Mouse (Mus musculus): ENCODE data around the gene Dennd1a. TPM values are rescaled to one million over a fixed set of nuclear protein-coding genes. Genes with fewer than 3 reads are reported as not detected.

Gene Dennd1a
- polyA plus RNA-seq, 1 experiment from 2014 or later, result 18.3 TPM

GRCm38 (mm10) chr2:38219666-38220065 is 67.5 kb downstream of the Dennd1a start:
- no peak overlapping the region for H3K4me3 ChIP-seq
- H3K9me3 ChIP-seq (replicated peaks), result no peaks in the 10 kb centered on the region
- H3K36me3 ChIP-seq, result no peaks in the 10 kb centered on the region
- WGBS, result 88% methylated on average over 2 of the region's 2 CpGs
- H3K27me3 ChIP-seq (ENCODE audit: low read depth, poor library complexity, severe bottlenecking), result no peaks in the 10 kb centered on the region
- DNase-seq (ENCODE audit: low spot score), result no peak
- H3K4me1 ChIP-seq, result peaks cover 35% of the 10 kb centered on the region
- no peak overlapping the region for H3K27ac ChIP-seq

GRCm38 (mm10) chr2:38213041-38213440 is 74.1 kb downstream of the Dennd1a start:
- no peak for DNase-seq (ENCODE audit: low spot score)
- H3K27ac ChIP-seq, result no peak overlapping the region
- 53% methylated on average over 1 of the region's 1 CpGs for WGBS
- H3K27me3 ChIP-seq (ENCODE audit: low read depth, poor library complexity, severe bottlenecking), result no peaks in the 10 kb centered on the region
- H3K36me3 ChIP-seq, result peaks cover 4% of the 10 kb centered on the region; the same call in 1 of the 2 replicates
- H3K9me3 ChIP-seq (replicated peaks), result no peaks in the 10 kb centered on the region
- H3K4me3 ChIP-seq, result no peak overlapping the region
- no peaks in the 10 kb centered on the region for H3K4me1 ChIP-seq

- Histone ChIP-seq H3K27ac (no peak overlapping the region), H3K4me3 (no peak overlapping the region), H3K9me3 (replicated peaks) (no peaks in the 10 kb centered on the region), H3K27me3 (ENCODE audit: low read depth, poor library complexity, severe bottlenecking) (no peaks in the 10 kb centered on the region), H3K36me3 (peaks cover 4% of the 10 kb centered on the region; the same call in 1 of the 2 replicates), H3K4me1 (0 out of 2 replicates have a peak, but pooled peaks cover 3% of the 10 kb centered on the region)
- DNase-seq (ENCODE audit: low spot score), result no peak
- 97% methylated on average over 2 of the region's 2 CpGs for WGBS
Observed at GRCm38 (mm10) chr2:38211426-38211825, 75.8 kb downstream of the Dennd1a start.

- Histone ChIP-seq H3K36me3 (peaks cover 4% of the 10 kb centered on the region; the same call in 1 of the 2 replicates), H3K4me1 (0 out of 2 replicates have a peak, but pooled peaks cover 6% of the 10 kb centered on the region), H3K4me3 (no peak overlapping the region), H3K9me3 (replicated peaks) (no peaks in the 10 kb centered on the region), H3K27ac (no peak overlapping the region), H3K27me3 (ENCODE audit: low read depth, poor library complexity, severe bottlenecking) (no peaks in the 10 kb centered on the region)
- 88% methylated on average over 1 of the region's 1 CpGs for WGBS
- DNase-seq (ENCODE audit: low spot score), result no peak
Observed at GRCm38 (mm10) chr2:38207752-38208151, 79.4 kb downstream of the Dennd1a start.

- Histone ChIP-seq H3K9me3 (replicated peaks) (no peaks in the 10 kb centered on the region), H3K27ac (no peak overlapping the region), H3K4me3 (no peak overlapping the region), H3K4me1 (0 out of 2 replicates have a peak, but pooled peaks cover 6% of the 10 kb centered on the region), H3K27me3 (ENCODE audit: low read depth, poor library complexity, severe bottlenecking) (no peaks in the 10 kb centered on the region), H3K36me3 (peaks cover 4% of the 10 kb centered on the region; the same call in 1 of the 2 replicates)
- 75% methylated on average over 5 of the region's 5 CpGs for WGBS
- DNase-seq (ENCODE audit: low spot score), result no peak
Observed at GRCm38 (mm10) chr2:38205281-38205680, 81.9 kb downstream of the Dennd1a start.

- no peaks in the 10 kb centered on the region for H3K9me3 ChIP-seq (replicated peaks)
- H3K27me3 ChIP-seq (ENCODE audit: low read depth, poor library complexity, severe bottlenecking), result no peaks in the 10 kb centered on the region
- H3K36me3 ChIP-seq, result peaks cover 4% of the 10 kb centered on the region; the same call in 1 of the 2 replicates
- H3K4me1 ChIP-seq, result 0 out of 2 replicates have a peak, but pooled peaks cover 6% of the 10 kb centered on the region
- H3K27ac ChIP-seq, result no peak overlapping the region
- H3K4me3 ChIP-seq, result no peak overlapping the region
- DNase-seq (ENCODE audit: low spot score), result no peak
- WGBS, result 80% methylated on average over 2 of the region's 2 CpGs
Observed at GRCm38 (mm10) chr2:38204696-38205095, 82.5 kb downstream of the Dennd1a start.

GRCm38 (mm10) chr2:38198072-38198471 is 89.1 kb downstream of the Dennd1a start:
- Histone ChIP-seq H3K36me3 (no peaks in the 10 kb centered on the region), H3K27me3 (ENCODE audit: low read depth, poor library complexity, severe bottlenecking) (no peaks in the 10 kb centered on the region), H3K4me1 (peaks cover 11% of the 10 kb centered on the region; the same call in 1 of the 2 replicates), H3K27ac (no peak overlapping the region), H3K9me3 (replicated peaks) (no peaks in the 10 kb centered on the region), H3K4me3 (no peak overlapping the region)
- WGBS, result 94% methylated on average over 1 of the region's 1 CpGs
- DNase-seq (ENCODE audit: low spot score), result no peak

GRCm38 (mm10) chr2:38196199-38197060 is 90.8 kb downstream of the Dennd1a start:
- WGBS, result 76% methylated on average over 9 of the region's 9 CpGs
- H3K36me3 ChIP-seq, result no peaks in the 10 kb centered on the region

GRCm38 (mm10) chr2:38192007-38192406 is 95.2 kb downstream of the Dennd1a start:
- H3K27me3 ChIP-seq (ENCODE audit: low read depth, poor library complexity, severe bottlenecking), result no peaks in the 10 kb centered on the region
- peaks cover 10% of the 10 kb centered on the region; the same call in 1 of the 2 replicates for H3K4me1 ChIP-seq
- no peak overlapping the region for H3K27ac ChIP-seq
- no peak for DNase-seq (ENCODE audit: low spot score)
- no peaks in the 10 kb centered on the region for H3K36me3 ChIP-seq
- no peak overlapping the region for H3K4me3 ChIP-seq
- no peaks in the 10 kb centered on the region for H3K9me3 ChIP-seq (replicated peaks)
- 100% methylated on average over 1 of the region's 1 CpGs for WGBS

More at GRCm38 (mm10) chr2:38196199-38197060, 90.8 kb downstream of the Dennd1a start:
- H3K9me3 ChIP-seq (replicated peaks), result no peaks in the 10 kb centered on the region
- H3K4me1 ChIP-seq, result peaks cover 11% of the 10 kb centered on the region; the same call in 1 of the 2 replicates
- DNase-seq (ENCODE audit: low spot score), result no peak
- no peak overlapping the region for H3K4me3 ChIP-seq
- H3K27ac ChIP-seq, result no peak overlapping the region
- H3K27me3 ChIP-seq (ENCODE audit: low read depth, poor library complexity, severe bottlenecking), result no peaks in the 10 kb centered on the region

GRCm38 (mm10) chr2:38191601-38192000 is 95.6 kb downstream of the Dennd1a start:
- Histone ChIP-seq H3K4me3 (no peak overlapping the region), H3K27ac (no peak overlapping the region), H3K27me3 (ENCODE audit: low read depth, poor library complexity, severe bottlenecking) (no peaks in the 10 kb centered on the region), H3K9me3 (replicated peaks) (no peaks in the 10 kb centered on the region), H3K4me1 (peaks cover 6% of the 10 kb centered on the region; the same call in 1 of the 2 replicates), H3K36me3 (no peaks in the 10 kb centered on the region)
- no peak for DNase-seq (ENCODE audit: low spot score)

- Histone ChIP-seq H3K4me3 (no peak overlapping the region), H3K36me3 (no peaks in the 10 kb centered on the region), H3K27me3 (ENCODE audit: low read depth, poor library complexity, severe bottlenecking) (no peaks in the 10 kb centered on the region), H3K27ac (no peak overlapping the region), H3K9me3 (replicated peaks) (no peaks in the 10 kb centered on the region), H3K4me1 (no peaks in the 10 kb centered on the region)
- WGBS, result 81% methylated on average over 2 of the region's 2 CpGs
- no peak for DNase-seq (ENCODE audit: low spot score)
Observed at GRCm38 (mm10) chr2:38186438-38186837, 100.8 kb downstream of the Dennd1a start.

- H3K27ac ChIP-seq, result no peak overlapping the region
- H3K9me3 ChIP-seq (replicated peaks), result no peaks in the 10 kb centered on the region
- H3K4me1 ChIP-seq, result no peaks in the 10 kb centered on the region
- H3K4me3 ChIP-seq, result no peak overlapping the region
- H3K27me3 ChIP-seq (ENCODE audit: low read depth, poor library complexity, severe bottlenecking), result no peaks in the 10 kb centered on the region
- H3K36me3 ChIP-seq, result no peaks in the 10 kb centered on the region
- WGBS, result 86% methylated on average over 3 of the region's 3 CpGs
- no peak for DNase-seq (ENCODE audit: low spot score)
Observed at GRCm38 (mm10) chr2:38184977-38185376, 102.2 kb downstream of the Dennd1a start.

- H3K27me3 ChIP-seq (ENCODE audit: low read depth, poor library complexity, severe bottlenecking), result no peaks in the 10 kb centered on the region
- no peaks in the 10 kb centered on the region for H3K4me1 ChIP-seq
- no peak overlapping the region for H3K27ac ChIP-seq
- no peak overlapping the region for H3K4me3 ChIP-seq
- H3K36me3 ChIP-seq, result no peaks in the 10 kb centered on the region
- WGBS, result 79% methylated on average over 1 of the region's 1 CpGs
- no peak for DNase-seq (ENCODE audit: low spot score)
- no peaks in the 10 kb centered on the region for H3K9me3 ChIP-seq (replicated peaks)
Observed at GRCm38 (mm10) chr2:38183881-38184280, 103.3 kb downstream of the Dennd1a start.
